Mouse (Mus musculus) frontal cortex, adult 2 months (tissue): ENCODE results near the gene Mmaa. TPM values are rescaled to one million over a fixed set of nuclear protein-coding genes. Genes with fewer than 3 reads are reported as not detected.

Experiments used
- DNase-seq, 2 experiments: peaks; one replicate each; pipeline ENCODE4 v3.0.0; 2022; ENCODE audit warnings: low spot score in 1 of 2; ENCODE audit errors: extremely low spot score in 1 of 2
- polyA plus RNA-seq: library from polyadenylated mRNA; depleted of rRNA; stranded (reverse); fragments of >200 nt; gene quantifications from 2 replicates; pipeline ENCODE4 v1.2.3, GENCODE M21; 2012

Mmaa gene
- polyA plus RNA-seq, 1 experiment = 33.3 TPM

- no peak for DNase-seq
Observed at GRCm38 (mm10) chr8:79289592-79289991, 5.1 kb downstream of the Mmaa start.

DNA sequence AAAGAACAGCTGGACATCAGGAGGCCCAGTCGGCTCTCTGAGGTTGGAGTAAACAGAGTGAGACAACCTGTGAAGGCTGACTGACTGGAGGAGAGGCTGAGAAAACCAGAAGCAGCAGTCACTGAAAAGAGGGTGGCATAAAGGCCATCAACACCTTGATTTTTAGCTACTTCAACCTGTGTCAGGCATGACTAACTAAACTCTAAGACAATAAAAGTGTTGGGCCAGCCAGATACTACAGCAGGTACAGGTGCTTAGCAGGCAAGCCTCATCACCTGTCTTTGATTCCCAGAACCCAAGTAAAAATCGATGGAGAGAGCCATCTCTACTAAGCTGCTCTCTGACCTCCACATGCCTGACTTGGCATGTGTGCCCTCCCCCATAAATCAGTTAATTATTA lies 6.1 kb downstream of the Mmaa start:
- DNase-seq = no peak

GRCm38 (mm10) chr8:79288250-79288649 lies 6.5 kb downstream of the Mmaa start:
- no peak for DNase-seq

- no peak for DNase-seq
Observed at GRCm38 (mm10) chr8:79286424-79286823, 8.3 kb downstream of the Mmaa start.

DNA sequence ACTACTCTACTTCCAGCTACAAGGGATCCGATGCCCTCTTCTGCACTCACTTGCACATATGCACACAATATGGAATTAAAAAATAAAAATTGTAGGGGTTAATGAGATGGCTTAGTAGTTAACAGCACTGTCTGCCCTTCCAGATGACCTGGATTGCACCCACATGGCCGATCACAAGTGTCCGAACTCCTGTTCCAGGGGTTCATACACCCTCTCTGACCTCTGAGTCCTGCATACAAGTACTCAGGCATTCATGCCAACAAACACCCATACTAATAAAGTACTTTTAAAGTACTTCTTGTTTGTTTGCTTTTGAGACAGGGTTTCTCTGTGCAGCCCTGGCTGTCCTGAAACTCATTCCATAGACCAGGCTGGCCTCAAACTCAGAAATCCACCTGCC lies 10.1 kb downstream of the Mmaa start:
- DNase-seq = no peak

- no peak for DNase-seq
Observed at GRCm38 (mm10) chr8:79281376-79281890, 13.3 kb downstream of the Mmaa start.

DNA sequence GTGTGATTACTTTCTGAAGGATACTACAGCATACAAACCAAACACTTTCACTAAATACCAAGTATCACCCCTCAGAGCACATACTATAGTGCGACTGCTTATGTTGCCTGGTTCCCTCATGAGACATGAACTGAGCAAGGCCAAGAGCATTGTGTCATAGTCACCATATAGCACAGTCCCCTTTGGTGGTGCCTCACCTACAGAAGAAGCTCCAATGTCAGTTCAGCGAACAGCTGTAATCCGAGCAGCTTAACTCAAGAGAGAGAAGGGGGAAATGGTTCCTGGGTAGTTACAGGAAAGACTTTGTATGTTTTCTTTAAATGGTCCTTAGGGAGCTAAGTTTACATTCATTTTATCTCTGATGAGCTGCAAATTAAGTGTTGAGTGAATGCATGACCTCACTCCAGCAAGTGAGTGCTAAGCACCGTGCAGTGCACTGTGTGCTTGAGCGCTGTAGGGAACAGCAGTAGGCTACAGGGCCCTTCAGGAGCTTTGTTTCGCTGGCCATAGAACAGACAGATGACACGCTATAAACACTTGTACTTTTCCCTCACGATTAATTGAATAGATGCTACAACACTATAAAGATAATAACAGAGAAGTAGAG lies 17.4 kb downstream of the Mmaa start:
- DNase-seq = no peak

DNA sequence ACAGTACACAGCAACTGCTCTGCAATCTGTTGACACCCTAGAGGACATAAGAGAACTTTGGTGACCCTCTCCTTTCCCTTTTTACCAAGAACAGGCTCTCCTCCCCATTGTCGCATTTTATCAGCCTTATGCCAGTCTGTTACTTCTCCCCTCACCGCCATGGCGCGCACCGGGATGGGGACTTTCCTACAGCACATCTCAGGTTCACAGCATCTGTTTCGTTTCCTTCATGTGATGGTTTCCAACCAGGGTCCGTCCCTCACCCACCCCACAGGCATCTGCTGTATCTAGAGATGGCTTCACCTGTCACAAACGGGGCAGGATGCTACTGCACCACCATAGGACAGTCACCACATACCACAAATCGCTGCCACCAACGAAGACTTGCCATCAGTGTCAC lies 19.8 kb downstream of the Mmaa start:
- DNase-seq = no peak

GRCm38 (mm10) chr8:79273776-79274175 lies 21.0 kb downstream of the Mmaa start:
- DNase-seq = no peak

- DNase-seq = no peak
Observed at GRCm38 (mm10) chr8:79272676-79273075, 22.1 kb downstream of the Mmaa start.

DNA sequence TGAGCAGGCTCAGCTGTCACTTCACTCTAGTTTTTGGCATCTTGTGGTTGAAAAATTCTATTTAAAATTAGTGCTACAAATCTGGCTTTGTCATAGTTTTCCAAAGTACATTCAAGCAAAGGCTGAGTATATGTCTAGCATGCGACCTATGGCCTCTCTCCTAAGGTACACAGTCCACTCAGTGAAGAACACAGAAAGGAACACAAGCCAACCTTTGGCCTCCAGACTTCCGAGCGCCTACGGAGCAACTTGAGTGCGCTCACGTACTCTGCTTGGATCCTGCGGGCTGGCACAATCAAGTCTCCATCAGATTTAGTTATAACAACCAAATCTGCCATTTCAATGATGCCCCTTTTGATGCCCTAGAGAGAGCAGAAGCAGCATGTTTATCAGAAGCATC lies 25.8 kb downstream of the Mmaa start:
- no peak for DNase-seq

- DNase-seq = no peak
Observed at GRCm38 (mm10) chr8:79261920-79262319, 32.8 kb downstream of the Mmaa start.

DNA sequence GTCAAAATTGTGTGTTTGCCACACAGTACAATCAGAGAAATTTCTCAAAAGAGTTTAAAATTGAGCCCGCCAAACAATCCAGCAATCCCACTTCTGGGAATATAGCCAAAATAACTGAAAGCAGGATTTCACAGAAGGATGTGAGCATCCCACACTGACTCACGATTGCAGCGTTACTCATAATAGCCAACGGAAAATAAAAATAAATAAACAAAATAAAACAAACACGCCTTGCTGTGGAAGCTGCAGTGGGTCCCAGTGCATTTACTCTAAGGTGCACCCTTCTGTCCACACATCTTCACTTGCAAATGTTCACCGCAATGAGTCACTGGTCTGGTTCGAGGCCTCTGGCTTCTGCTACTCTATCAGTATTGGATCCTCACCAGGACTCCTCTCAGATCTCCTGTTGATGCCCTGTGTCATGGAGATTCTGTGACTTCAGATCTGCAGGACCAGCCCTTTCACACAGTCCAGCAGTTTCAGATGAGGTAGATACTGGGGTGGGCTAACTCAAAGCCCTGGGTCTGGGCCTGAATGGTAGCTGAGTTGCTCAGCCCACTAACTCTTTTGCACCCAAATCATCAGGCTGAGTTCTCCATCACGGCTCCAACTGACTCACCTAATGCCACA lies 38.5 kb downstream of the Mmaa start:
- DNase-seq = peak in 1 of 2 experiments; percentile 18

- no peak for DNase-seq
Observed at GRCm38 (mm10) chr8:79253742-79254141, 41.0 kb downstream of the Mmaa start.

GRCm38 (mm10) chr8:79248470-79248869 lies 46.3 kb downstream of the Mmaa start, which contains the start of gene 1700011L22Rik:
TSS of gene 1700011L22Rik (minus strand) at chr8:79248570.
- no peak for DNase-seq

GRCm38 (mm10) chr8:79243422-79243821 lies 51.3 kb downstream of the Mmaa start:
- no peak for DNase-seq

- no peak for DNase-seq
Observed at GRCm38 (mm10) chr8:79239996-79240395, 54.7 kb downstream of the Mmaa start.

- no peak for DNase-seq
Observed at GRCm38 (mm10) chr8:79239320-79239719, 55.4 kb downstream of the Mmaa start.

DNA sequence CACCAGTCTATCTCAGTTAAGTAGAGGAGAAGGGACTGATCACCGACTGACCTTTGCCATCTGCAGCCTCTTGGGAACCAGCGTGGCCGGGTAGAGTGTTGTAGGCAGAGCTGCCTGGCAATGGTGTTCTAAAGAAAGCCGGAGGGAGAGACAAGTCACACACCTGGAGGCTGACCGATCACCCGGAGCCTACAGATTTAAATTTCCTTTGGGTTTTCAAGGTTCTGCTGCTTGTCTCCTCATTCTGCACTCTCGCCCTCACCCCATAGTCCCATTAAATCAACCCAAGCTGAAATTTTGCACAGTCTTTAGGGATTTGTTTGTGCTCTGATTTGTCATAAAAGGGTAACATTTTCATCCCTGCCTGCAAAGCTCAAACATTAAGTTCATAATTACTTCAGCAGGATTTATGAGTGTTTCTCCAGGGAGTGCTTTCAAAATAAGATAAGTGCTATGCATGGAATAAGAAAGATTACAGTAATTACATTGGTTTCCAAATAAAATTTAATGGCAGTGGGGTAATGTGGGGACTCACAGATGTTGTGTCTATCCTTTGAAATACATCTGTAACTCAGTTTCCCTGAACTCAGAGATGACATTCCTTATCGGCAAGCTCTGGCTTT lies 65.4 kb downstream of the Mmaa start:
- no peak for DNase-seq

- no peak for DNase-seq
Observed at GRCm38 (mm10) chr8:79227916-79228315, 66.8 kb downstream of the Mmaa start.

- DNase-seq = no peak
Observed at GRCm38 (mm10) chr8:79227194-79227593, 67.5 kb downstream of the Mmaa start.

DNA sequence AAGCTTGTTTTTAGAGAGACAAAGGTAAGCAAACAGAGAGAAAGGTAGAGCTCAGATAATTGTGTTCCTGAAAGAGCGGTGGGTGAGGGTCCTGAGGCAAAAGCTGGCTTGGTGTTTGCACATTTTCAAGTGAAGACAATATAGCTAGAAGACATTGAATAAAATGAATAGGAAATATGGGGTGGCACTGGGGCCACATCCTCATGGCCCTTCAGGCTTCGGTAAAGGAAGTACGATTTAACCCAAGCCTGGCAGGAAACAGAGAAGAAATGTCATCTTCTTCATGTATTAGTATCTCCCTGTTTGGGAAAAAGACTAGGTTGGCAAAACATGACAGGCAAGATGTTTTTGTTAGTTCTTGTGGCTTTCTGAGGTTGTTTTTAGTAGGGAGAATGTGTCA lies 68.7 kb downstream of the Mmaa start:
- DNase-seq = no peak
